Mouse (Mus musculus) kidney, embryonic 14.5 days (tissue): Measurements from ENCODE around the gene 3110040N11Rik. TPM values are rescaled to one million over a fixed set of nuclear protein-coding genes. Genes with fewer than 3 reads are reported as not detected.

Experiments used
- ATAC-seq: fragments of 200-750 bp; cut with Nextera tagmentation; 2 replicates; pipeline ENCODE4 v1.8.0; 2017; ENCODE audit warnings: moderate number of reproducible peaks, mild to moderate bottlenecking, moderate TSS enrichment, moderate library complexity; ENCODE audit not compliant: low FRiP score, low TSS enrichment
- H3K27ac ChIP-seq: fragments of 300-500 bp; sonication (generic); 2 replicates; pipeline ENCODE4 v1.5.1; 2014; ENCODE audit warnings: low read depth, mild to moderate bottlenecking, low read length, moderate library complexity, mixed read lengths
- H3K27me3 ChIP-seq: fragments of 300-500 bp; sonication (generic); 2 replicates; pipeline ENCODE4 v1.6.1; 2014; ENCODE audit warnings: mild to moderate bottlenecking, low read length; ENCODE audit not compliant: control insufficient read depth, insufficient read depth
- H3K36me3 ChIP-seq: fragments of 300-500 bp; sonication (generic); 2 replicates; pipeline ENCODE4 v1.6.1; 2014; ENCODE audit warnings: low read length, mixed read lengths; ENCODE audit not compliant: control insufficient read depth, insufficient read depth
- H3K4me1 ChIP-seq: fragments of 300-500 bp; sonication (generic); 2 replicates; pipeline ENCODE4 v1.6.1; 2014; ENCODE audit warnings: low read length, mixed read lengths; ENCODE audit not compliant: control insufficient read depth, insufficient read depth
- H3K4me2 ChIP-seq: fragments of 300-500 bp; sonication (generic); replicated peaks from 2 replicates; pipeline ENCODE4 v1.6.1; 2014; ENCODE audit warnings: low read depth, mild to moderate bottlenecking, low read length
- H3K4me3 ChIP-seq: fragments of 300-500 bp; sonication (generic); 2 replicates; pipeline ENCODE4 v1.5.1; 2014; ENCODE audit warnings: mild to moderate bottlenecking, low read length
- H3K9ac ChIP-seq: fragments of 300-500 bp; sonication (generic); 2 replicates; pipeline ENCODE4 v1.6.1; 2014; ENCODE audit warnings: low read depth, mild to moderate bottlenecking, low read length, moderate library complexity
- H3K9me3 ChIP-seq: fragments of 300-500 bp; sonication (generic); 2 replicates; pipeline ENCODE4 v1.6.1; 2016; ENCODE audit warnings: low read length; ENCODE audit not compliant: control insufficient read depth
- WGBS: fragments of 180-500 bp; shearing (Covaris S2); extraction: QIAGEN DNeasy Blood & Tissue Kit; methylation state at CpG from one replicate; pipeline ENCODE4 v1.1.7; 2014; 5-methylcytosine and 5-hydroxymethylcytosine counted together
- polyA plus RNA-seq: library from polyadenylated mRNA; unstranded; fragments of >200 nt; fragmentation: Nextera tagmentation; extraction: Ambion mirVana; gene quantifications from 2 replicates; pipeline ENCODE4 v1.2.1, GENCODE M21; 2014

The 3110040N11Rik gene
- polyA plus RNA-seq, 1 experiment from 2014 or later, result 51.1 TPM

GRCm38 (mm10) chr7:81747956-81748355 lies 41.3 kb downstream of the 3110040N11Rik start:
- Histone ChIP-seq H3K9ac (no peak overlapping the region), H3K36me3 (no peaks in the 10 kb centered on the region), H3K4me3 (no peak overlapping the region), H3K4me2 (no peak overlapping the region), H3K27ac (no peak overlapping the region), H3K9me3 (no peaks in the 10 kb centered on the region), H3K4me1 (no peaks in the 10 kb centered on the region), H3K27me3 (no peaks in the 10 kb centered on the region)
- WGBS, result 83% methylated on average over 3 of the region's 3 CpGs
- ATAC-seq, result no peak

GRCm38 (mm10) chr7:81744145-81744544 lies 45.1 kb downstream of the 3110040N11Rik start:
- no peaks in the 10 kb centered on the region for H3K36me3 ChIP-seq
- no peaks in the 10 kb centered on the region for H3K4me1 ChIP-seq
- no peak overlapping the region for H3K27ac ChIP-seq
- H3K4me2 ChIP-seq, result no peak overlapping the region
- no peak for ATAC-seq
- H3K9ac ChIP-seq, result no peak overlapping the region
- 75% methylated on average over 4 of the region's 4 CpGs for WGBS
- no peak overlapping the region for H3K4me3 ChIP-seq
- H3K9me3 ChIP-seq, result no peaks in the 10 kb centered on the region
- H3K27me3 ChIP-seq, result no peaks in the 10 kb centered on the region

- ATAC-seq, result no peak
- Histone ChIP-seq H3K9me3 (no peaks in the 10 kb centered on the region), H3K27me3 (no peaks in the 10 kb centered on the region), H3K27ac (no peak overlapping the region), H3K36me3 (no peaks in the 10 kb centered on the region), H3K4me3 (no peak overlapping the region), H3K9ac (no peak overlapping the region), H3K4me1 (no peaks in the 10 kb centered on the region), H3K4me2 (no peak overlapping the region)
- WGBS, result 91% methylated on average over 7 of the region's 7 CpGs
Measured at GRCm38 (mm10) chr7:81740010-81740409, 49.3 kb downstream of the 3110040N11Rik start.

- H3K4me1 ChIP-seq, result no peaks in the 10 kb centered on the region
- 76% methylated on average over 8 of the region's 8 CpGs for WGBS
- H3K36me3 ChIP-seq, result no peaks in the 10 kb centered on the region
- H3K27me3 ChIP-seq, result no peaks in the 10 kb centered on the region
- H3K4me3 ChIP-seq, result no peak overlapping the region
- no peak for ATAC-seq
- H3K27ac ChIP-seq, result no peak overlapping the region
- no peaks in the 10 kb centered on the region for H3K9me3 ChIP-seq
- no peak overlapping the region for H3K9ac ChIP-seq
- H3K4me2 ChIP-seq, result no peak overlapping the region
Measured at GRCm38 (mm10) chr7:81738720-81739385, 50.4 kb downstream of the 3110040N11Rik start.

- Histone ChIP-seq H3K4me3 (no peak overlapping the region), H3K4me1 (no peaks in the 10 kb centered on the region), H3K27ac (no peak overlapping the region), H3K4me2 (no peak overlapping the region), H3K27me3 (no peaks in the 10 kb centered on the region), H3K36me3 (no peaks in the 10 kb centered on the region), H3K9ac (no peak overlapping the region), H3K9me3 (no peaks in the 10 kb centered on the region)
- 52% methylated on average over 9 of the region's 9 CpGs for WGBS
- ATAC-seq, result no peak
Measured at GRCm38 (mm10) chr7:81735300-81736048, 53.8 kb downstream of the 3110040N11Rik start.

GRCm38 (mm10) chr7:81732183-81733089 lies 56.8 kb downstream of the 3110040N11Rik start:
- WGBS, result 82% methylated on average over 12 of the region's 12 CpGs
- 0 out of 2 replicates have a peak, but pooled peaks cover 3% of the 10 kb centered on the region for H3K4me1 ChIP-seq
- no peak overlapping the region for H3K4me3 ChIP-seq
- ATAC-seq, result no peak
- no peak overlapping the region for H3K9ac ChIP-seq
- no peak overlapping the region for H3K4me2 ChIP-seq
- H3K36me3 ChIP-seq, result no peaks in the 10 kb centered on the region
- H3K27ac ChIP-seq, result no peak overlapping the region
- H3K27me3 ChIP-seq, result no peaks in the 10 kb centered on the region
- H3K9me3 ChIP-seq, result no peaks in the 10 kb centered on the region

Other genes with a start within 250 kb of the 3110040N11Rik start
- 0.10 TPM in 1 of 2 replicates, not detected in the other for gene Fsd2, start 222.5 kb downstream of the 3110040N11Rik start, polyA plus RNA-seq
- gene Whamm, start 218.2 kb downstream of the 3110040N11Rik start, polyA plus RNA-seq, result 7.0 and 8.2 TPM in 2 replicates
- gene Homer2, start 82.0 kb downstream of the 3110040N11Rik start, polyA plus RNA-seq, result 13.8 and 14.5 TPM in 2 replicates
- 125 and 140 TPM in 2 replicates for gene Ramac, start 26.6 kb downstream of the 3110040N11Rik start, polyA plus RNA-seq
- gene Btbd1, start 40.0 kb upstream of the 3110040N11Rik start, polyA plus RNA-seq, result 54.7 and 88.8 TPM in 2 replicates
- gene Gm10160, start 66.3 kb upstream of the 3110040N11Rik start, polyA plus RNA-seq, result not detected in 2 replicates
- gene Tm6sf1, start 69.5 kb upstream of the 3110040N11Rik start, polyA plus RNA-seq, result 12.0 and 16.0 TPM in 2 replicates
- gene Hdgfl3, start 145.0 kb upstream of the 3110040N11Rik start, polyA plus RNA-seq, result 21.5 and 21.6 TPM in 2 replicates
- gene Bnc1, start 202.8 kb upstream of the 3110040N11Rik start, polyA plus RNA-seq, result 0.08 and 0.13 TPM in 2 replicates